Mouse (Mus musculus): ENCODE data around the gene Abcf3.

Abcf3 gene

DNA sequence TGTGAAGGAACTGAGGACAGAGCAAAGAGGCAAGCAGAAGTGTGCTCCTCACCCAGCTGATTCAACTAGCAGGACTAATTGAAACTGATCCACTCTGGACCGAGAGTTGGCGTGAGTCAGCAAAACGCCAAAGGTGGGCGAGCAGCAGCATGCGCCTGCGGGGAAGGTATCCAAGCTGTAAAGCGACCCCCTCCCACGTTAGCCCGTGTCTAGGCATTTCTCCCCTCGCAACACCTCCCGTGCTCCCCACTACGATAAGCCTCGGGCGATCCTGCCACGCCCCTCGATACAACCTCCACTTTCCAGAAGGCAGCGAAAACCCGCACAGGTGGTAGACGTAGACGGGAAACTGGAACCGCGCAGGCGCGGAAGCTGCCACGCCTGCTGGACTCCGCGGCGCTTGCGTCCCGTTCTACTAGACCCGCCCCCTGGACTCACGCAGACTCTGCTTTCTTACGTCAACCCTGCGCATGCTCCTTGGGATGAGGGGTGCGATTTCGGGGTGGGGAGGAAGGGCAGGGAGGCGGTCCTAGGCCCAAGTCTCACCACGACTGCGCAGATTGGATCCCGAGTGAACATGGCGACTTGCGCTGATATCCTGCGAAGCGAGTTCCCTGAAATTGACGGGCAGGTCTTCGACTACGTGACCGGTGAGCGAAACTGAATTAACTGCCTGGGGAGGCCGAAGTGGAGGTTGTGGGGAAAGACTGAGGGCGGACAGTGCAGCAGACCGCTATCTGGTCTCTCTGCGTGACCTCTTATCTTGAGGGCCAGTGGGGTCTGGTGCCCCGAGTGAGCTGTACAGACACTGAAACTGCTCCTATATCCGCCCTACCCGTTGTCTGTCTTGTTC is at the start of gene Abcf3:
Gene Abcf3, plus strand, starts transcription at position 482 of the 853 bp plus-strand sequence.
- peak; percentile 99 for DNase-seq

DNA sequence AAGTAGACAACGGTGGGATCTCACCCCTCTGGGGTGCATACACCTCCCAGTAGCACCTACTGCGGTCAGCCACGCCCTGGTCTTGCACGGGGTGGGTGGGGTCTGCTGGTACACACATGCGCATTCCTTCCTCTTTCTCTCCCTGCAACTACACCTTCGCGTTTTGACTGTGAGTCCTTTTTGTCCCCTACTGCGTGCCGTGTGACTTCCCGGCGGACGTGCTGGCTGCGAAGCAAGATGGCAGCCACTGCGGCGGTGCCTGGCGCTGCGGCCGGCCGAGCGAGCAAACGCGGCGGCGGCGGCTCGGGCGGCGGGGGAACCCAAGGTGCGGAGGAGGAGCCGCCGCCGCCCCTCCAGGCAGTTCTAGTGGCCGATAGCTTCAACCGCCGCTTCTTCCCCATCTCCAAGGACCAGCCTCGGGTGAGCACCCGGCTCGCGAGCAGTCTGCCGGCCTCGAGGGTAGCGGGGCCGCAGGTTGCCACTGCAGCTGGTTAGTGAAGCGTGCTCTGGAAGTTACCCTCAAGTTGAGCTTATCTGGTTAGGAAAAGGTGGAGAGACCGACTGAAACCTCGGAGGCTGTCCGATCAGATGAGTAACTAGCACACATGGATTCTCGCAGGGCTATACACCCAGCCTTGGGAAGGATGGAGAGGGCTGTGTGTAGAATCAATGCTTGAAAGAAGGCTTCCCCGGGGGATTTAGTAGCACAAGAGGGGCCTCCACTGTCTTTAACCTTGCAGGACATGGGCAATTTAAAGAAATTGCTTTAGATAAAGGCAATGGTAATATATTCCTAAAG is 49.5 kb upstream of the Abcf3 start, which contains the start of gene Eif2b5:
Gene Eif2b5, plus strand, starts transcription at position 141 of the 799 bp plus-strand sequence.
- DNase-seq = peak; percentile 95

DNA sequence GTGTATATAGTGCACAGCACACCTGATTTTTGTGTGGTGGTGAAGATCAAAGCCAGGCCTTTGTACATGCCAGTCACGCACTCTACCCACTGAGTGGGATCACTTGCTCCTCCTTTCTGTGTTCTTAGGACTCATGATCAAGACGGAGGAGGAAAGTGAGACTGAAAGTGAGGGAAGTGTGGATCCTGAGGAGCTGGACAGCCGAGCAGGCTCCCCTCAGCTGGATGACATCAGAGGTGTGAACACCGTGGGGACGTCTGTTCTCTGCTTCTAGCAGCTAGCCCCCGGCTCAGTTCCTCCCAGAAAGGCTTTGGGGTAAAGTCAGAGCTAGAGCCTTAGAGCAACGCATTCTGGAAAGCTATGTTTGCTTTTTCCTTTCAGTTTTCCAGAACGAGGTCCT is 42.4 kb upstream of the Abcf3 start:
- no peak for DNase-seq

DNA sequence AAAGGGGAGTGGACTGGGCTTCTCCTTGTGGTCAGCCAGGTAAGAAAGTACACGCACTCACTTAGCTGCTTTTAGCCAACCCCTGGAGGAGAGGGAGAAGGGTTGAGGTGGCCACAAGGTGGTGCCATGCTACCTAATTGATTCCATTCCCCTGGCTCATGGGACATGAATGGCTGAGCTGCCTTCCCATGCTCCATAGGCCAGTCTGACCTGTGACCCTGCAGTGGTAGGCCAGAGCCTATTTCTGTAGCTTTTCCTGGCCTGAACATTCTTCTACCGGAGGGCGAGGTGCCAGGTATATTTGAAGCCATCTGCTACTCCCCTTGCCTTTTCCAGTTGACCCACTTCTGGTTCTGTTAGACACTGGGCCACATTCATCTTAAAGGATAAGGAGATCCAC is 39.0 kb upstream of the Abcf3 start:
- DNase-seq = peak; percentile 21

DNA sequence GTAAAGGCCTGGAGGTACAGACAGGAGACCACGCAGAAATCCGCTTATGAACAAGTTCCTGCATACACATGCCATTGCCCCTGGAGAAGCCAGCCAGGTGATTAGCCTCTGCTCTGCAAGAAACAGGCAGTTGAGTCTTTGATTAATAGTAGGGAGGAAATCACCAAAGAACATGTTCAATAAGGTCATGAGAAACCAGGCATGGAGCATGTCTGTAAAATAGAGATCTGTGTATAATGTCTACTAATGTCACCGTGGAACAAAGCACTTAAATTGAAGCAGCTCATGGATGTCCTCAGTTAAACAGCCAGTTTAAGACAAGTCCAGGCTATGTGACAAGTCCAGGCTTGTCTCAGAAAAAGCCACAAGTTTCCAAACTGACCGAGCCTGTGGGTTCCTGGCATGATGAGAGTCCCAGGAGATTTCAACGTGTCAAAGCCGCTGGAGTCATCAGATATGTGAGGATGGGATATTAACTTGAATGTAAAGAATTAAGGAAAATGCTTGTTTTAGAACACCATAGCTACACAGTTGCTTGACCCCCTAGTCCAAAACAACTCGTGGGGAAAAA is 37.0 kb upstream of the Abcf3 start:
- no peak for DNase-seq

DNA sequence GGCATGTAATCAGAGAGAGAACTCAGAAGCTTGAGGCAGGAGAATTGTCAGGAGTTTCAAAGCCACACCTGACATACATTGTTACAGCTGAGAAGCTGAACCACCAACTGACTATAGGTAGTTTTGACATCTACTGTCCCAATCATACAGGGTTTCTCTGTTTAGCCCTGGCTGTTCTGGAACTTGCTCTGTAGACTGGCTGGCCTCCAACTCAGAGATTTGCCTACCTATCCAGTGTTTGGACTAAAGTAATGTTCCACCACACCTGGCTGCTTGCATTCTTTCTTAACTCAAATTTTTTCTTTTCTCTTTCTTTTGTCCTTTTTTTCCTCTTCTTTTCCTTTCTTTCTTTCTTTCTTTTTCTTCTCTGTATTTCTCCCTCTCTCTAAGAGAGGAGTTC is 32.3 kb upstream of the Abcf3 start:
- DNase-seq = no peak

DNA sequence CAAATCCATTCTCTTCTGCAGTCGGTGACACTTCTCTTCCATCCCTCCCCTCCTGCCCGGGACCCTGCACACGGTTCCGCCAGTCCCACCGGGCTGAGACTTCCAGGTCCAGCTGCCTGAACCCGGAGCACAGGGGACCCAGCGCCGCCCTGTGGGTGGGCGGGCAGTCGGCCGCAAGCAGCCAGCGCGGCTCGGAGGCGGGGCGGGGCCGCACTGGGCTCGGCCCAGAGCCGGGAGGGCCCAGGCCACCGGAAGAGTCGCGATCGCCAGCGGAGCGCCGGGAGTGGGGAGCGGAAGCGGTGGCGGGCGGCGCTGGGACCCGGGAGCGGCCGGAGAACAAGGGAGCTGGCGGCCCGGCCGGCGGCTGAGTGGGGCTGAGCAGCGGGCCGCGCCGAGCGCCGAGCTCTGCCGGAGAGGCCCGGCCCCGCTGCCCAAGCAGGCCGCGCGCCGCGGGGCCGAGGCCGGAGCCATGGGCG is 31.6 kb upstream of the Abcf3 start, which contains the start of gene Dvl3:
Gene Dvl3, plus strand, starts transcription at position 257 of the 476 bp plus-strand sequence.
- DNase-seq = peak; percentile 85

DNA sequence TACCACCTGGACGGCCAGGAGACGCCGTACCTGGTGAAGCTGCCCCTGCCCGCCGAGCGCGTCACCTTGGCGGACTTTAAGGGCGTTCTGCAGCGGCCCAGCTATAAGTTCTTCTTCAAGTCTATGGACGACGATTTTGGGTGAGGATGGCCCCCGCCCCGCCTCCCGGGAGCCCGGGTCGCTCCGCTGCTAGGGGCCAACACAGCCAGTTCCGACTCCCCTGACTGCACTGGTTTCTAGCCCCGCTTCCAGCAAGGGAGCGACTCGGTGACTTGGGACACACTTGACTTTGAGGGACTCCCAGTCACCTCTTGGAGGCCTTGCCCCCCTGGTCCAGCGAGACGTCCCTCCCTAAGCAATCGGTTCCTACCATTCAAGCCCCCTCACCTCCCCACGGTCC is 31.2 kb upstream of the Abcf3 start:
- peak; percentile 63 for DNase-seq

DNA sequence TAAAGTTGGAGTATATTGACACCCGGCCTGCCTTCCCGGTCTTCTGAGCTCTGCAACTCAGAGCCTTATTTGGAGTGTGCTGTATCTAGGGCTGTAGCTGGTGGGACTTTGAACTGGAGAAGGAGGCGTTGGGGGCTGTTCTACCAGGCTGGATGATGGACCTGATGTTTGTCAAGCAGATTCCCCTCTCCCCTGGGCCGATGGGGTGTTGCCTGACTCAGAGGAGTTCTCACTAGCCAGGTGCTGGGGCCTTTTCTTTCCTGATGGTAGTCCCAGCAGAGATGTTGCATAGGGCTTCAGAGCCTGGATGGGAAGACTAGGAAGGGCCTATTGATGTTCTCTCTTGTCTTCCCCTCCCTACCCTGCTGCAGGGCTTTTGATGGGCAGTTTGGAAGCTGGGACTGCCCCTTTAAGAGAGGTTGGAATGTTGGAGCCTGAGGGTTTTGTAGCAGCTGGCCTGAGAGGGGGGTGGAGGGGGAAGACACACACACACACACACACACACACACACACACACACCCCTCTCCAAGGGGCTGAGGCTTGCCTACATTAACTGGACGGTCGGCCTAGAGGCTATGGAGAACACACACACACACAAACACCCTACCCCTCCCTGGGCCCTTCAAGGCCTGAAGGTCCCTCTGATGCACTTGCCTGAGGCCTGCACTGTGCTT is 30.5 kb upstream of the Abcf3 start:
- no peak for DNase-seq

DNA sequence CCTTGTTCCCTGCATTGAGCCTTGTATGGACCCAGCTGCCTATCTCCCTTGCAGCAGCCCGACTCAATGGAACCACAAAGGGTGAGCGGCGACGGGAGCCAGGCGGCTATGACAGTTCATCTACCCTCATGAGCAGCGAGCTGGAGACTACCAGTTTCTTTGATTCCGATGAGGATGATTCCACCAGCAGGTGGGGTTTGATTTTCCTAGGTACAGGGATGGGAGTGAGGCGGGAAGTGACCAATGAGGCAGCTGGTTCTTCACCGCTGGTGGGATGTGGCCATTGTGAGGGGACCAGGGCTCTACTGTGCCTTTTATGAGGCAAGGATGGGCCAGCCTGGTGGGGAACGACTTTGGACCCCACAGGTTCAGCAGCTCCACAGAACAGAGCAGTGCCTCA is 24.5 kb upstream of the Abcf3 start:
- DNase-seq = no peak

DNA sequence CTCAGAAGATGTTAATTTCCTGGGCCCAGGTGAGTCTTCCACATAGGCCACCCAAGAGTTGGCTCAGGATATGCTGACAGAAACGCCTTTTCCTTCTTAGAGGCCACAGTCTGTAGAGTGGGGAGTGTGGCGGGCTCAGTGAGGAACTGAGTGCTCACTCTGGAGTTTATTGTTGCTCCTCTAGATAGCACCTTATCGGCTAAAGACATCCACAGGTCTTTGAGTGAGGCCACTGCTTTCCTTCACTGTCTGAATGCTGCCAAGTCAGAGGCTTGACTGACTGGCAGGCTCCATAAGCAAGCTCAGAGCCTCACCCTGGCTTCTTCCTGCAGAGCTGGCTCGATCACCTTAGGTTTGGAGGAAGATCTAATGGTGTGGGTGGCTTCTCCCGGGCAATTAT is 19.6 kb upstream of the Abcf3 start:
- DNase-seq = no peak

DNA sequence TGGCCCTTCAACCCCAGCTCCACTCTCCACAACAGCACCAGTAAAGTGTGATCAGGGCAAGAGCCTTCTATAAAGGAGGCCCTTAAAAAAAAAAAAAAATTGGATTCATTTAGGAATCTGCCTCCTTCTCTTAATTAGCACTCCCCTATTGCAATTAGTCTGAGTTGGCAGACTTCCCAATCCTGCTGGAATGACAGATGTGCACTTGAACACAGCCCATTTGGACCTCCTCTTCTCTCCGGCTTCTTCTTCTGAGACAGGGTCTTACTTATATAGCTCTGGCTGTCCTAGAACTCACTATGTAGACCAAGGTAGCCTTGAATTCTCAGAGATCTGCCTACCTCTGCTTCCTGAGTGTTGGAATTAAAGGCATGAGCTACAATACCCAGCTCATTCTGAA is 19.0 kb upstream of the Abcf3 start:
- no peak for DNase-seq

DNA sequence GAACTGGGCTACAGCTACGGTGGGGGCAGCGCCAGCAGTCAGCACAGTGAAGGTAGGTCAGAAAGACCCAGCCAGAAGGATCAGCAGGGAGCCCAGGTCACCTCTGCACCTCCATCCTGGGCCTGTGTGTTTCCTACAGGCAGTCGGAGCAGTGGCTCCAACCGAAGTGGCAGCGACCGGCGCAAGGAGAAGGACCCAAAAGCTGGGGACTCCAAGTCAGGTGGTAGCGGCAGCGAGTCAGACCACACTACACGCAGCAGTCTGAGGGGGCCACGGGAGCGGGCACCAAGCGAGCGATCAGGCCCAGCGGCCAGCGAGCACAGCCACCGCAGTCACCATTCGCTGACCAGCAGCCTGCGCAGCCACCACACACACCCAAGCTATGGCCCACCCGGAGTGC is 17.4 kb upstream of the Abcf3 start:
- no peak for DNase-seq

DNA sequence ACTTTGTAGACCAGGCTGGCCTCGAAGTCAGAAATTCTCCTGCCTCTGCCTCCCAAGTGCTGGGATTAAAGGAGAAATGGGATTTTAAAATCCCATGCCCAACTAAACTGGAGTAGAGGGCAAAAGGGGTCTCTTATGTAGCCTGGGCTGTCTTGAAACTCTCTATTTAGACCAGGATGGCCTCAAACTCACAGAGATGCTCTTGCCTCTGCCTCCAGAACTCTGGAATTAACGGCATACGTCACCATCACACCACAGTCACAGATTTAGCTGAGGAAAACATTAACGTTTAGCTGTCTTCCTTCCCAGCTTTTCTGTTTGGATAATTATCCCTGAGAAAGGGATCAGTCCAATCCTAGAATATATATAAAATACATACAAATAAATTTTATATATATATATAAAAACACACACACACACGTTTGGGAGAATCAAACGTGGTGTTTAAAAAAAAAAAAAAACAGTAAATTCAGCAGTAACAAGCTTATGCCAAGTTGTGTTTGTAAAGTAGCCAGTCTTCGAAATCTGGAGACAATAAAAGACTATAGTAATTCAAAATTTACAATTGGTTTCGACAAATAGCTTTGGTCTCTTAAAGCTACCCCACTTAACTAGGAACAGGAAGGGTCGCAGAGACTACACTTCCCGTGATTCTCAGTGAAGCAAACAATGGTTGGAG is 13.6 kb upstream of the Abcf3 start:
- no peak for DNase-seq

DNA sequence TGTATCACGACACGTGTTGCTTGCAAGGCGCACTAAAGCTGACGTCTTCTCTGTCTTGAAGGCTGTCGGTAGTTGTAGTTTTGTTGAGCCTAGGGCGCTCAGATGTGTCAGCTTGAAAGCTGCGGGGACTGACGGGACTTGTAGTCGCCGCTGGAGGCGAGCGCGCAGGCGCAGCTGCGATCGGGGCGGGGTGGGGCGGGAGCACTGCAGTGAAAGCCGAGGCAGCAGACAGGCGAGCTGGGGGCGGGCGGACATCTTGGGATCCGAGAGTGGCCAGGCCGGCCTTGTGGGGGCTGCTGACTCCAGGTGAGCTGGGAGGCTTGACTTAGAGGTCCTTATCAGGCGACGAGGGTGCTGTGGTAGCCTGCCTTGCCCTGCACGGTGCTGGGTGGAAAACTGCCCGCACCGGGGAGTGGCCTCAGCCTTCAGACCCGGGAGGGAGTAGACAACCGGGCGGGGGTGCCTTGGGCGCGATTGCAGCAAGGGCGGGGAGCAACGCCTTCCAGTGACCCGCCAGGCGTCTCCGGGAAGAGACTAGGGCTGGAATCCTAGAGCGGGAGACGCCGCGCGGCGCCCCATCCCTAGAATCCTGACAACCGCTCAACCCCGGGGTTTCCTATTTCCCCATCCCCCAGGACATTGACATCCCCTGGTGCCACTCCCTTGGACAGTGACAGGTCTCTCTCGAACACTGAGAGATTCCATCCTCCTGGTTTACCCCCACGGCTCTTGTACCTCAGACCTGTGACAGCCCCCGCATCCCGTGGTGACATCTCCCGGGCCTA is 12.9 kb upstream of the Abcf3 start, which contains the start of gene Ap2m1:
Gene Ap2m1, plus strand, starts transcription at position 183 of the 785 bp plus-strand sequence.
- DNase-seq = peak; percentile 94

DNA sequence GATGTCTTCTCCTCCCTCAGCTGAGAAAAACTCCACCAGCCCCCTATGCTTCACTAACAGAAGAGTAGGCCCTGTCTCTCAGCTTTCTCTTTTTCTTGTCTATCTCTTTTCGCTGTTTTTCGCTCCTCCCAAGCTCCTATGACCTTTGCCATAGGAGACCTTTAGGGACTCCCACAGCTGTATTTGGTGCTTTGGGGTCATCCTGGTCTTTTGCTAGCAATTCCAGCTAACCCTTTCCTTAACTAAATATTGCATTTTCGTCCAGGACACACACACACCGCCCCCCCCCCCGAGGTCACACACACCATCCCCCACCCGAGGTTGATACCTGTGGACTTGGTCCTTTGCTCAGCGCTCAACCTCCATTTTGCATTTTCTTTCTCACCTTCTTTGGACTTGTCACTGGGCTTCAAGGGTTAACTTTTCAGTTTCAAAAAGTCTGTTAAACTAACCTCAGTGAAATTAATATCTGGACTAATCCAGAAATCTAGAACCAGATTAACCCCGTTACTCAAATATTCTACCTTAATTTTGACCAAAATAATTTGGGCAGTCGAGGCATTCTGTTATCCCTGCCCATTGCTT is 12.2 kb upstream of the Abcf3 start:
- DNase-seq = no peak

DNA sequence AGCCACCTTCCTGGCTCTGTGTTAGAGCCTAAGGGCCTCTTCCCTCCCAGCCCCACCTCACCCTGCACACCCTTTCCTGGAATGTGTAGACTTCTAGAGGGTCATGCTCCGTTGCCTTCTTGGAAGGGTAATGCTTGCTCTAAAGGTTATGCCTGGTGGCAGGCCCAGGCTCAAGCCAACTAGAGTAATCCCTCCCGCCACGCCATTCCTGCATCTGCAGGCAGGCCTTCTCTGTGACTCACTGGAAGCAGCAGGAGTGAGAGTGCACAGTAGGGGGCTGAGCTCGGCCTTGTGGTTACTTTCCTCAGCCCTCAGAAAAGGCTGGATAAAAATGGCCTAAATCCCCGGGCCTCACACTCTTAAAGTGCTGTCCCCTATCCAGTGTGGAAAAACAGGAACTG is 11.3 kb upstream of the Abcf3 start:
- DNase-seq = no peak

DNA sequence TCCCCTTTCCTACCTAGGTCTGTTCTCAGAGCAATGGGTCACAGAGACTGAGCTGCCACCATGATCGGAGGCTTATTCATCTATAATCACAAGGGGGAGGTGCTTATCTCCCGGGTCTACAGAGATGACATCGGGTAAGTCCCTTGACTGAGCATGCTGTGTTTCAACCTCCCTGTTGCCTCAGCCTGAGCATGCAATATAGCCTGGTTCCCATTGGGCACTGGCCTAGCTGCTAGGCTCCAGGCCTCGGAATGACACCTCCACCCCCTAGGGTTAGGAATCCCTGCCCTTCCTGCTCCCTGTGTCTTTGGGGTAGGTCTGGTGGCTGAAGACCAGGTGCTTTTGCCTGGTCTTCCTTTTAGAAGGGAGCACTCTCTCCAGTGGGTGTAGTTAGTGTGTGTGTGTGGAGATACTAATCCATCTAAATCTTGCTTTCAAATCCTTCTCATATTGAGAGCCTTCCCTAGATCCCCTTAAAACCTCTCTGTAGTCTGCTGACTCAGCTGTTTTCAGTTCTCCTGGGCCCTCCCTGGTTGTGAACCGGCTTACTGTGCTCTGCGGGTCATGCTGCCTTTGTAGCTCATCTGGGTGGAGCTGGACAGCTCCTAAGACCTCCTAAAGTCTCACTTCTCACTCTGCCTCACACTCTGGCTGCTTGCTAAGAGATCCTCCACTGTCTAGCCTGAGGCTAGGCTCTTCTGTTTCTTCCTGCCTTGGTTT is 10.6 kb upstream of the Abcf3 start:
- DNase-seq = no peak

DNA sequence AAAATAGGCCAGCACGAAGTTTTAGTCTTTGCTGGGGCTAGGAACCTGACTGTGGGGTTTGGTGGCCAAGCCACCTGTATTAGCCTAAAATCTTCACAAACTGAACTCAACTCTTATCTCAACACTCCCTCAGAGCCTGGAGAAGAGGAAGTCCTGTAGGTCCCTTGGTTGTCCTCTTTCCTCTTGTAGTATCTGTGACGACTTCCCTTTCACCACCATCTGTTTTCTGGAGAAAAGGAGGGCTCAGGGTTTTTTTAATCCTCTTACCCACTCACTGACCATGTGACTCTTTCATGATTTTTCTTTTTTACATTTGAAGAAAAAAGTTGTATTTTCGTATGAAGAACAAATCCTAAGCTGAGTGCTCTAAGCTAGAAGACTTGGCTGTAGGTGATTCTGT is 8.7 kb upstream of the Abcf3 start:
- DNase-seq = no peak

DNA sequence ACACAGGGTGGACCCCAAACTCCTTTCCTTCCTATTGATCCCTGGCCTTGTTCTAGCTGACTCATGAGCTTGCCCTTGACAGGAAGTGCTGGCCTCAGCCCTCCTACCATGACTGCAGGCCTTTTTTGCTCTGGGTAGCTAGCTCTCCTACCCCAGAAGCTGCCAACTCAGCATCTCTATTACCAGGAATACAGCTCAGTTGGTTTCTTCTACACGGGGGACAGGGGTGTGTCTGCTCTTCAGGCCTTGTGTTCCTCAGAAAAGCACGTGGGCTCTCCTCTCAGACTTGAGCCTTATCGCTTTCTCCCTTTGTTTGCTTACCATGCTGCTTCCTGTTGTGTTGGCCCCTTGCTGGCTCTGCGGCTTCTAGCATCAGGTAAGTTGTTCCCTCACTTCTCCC is 7.9 kb upstream of the Abcf3 start:
- no peak for DNase-seq
